13 mouse cellular contexts compared by ENCODE assay signal in genomic region chr15:103519386-103520378, GRCm38 (mm10). TPM values are rescaled to one million over a fixed set of nuclear protein-coding genes. Genes with fewer than 3 reads are reported as not detected.
DNase-seq lines count a peak whose midpoint lies in the region; ATAC-seq and TF ChIP-seq lines count a peak whose summit lies in the region.
"Had no signal": no experiment of that assay in that cellular context is flagged by ENCODE, and none has a peak within 500 bp of the region (broad histone marks: within the 10 kb centered on the region; RNA-seq: fewer than 3 reads in every experiment).

No protein-coding gene starts in this region.

- H3K36me3 ChIP-seq in hindbrain, embryonic 10.5 days, result peaks cover 25% of the 10 kb centered on the region
- peaks cover 22% of the 10 kb centered on the region for H3K36me3 ChIP-seq in midbrain, embryonic 16.5 days (ENCODE audit: control insufficient read depth, insufficient read depth, low read length)
- H3K36me3 ChIP-seq in liver, postnatal 0 days (replicated peaks; ENCODE audit: insufficient read depth, low read length), result no peaks in the 10 kb centered on the region
- H3K36me3 ChIP-seq: limb, embryonic 12.5 days had no signal

- TF ChIP-seq EP300 in liver, postnatal 0 days (IDR thresholded peaks at IDR 0.05; ENCODE audit: low read depth), result no peak

- WGBS in hindbrain, embryonic 10.5 days, result 11% methylated on average over 4 of the region's 4 CpGs
- 6% methylated on average over 4 of the region's 4 CpGs for WGBS in midbrain, embryonic 16.5 days
- WGBS in liver, postnatal 0 days (ENCODE audit: insufficient replicate concordance), result 42% methylated on average over 4 of the region's 4 CpGs

- peak overlapping the region; percentile 18 for H3K4me2 ChIP-seq in midbrain, embryonic 16.5 days (ENCODE audit: low read length)
- no peak overlapping the region for H3K4me2 ChIP-seq in liver, postnatal 0 days (ENCODE audit: low read depth, low read length)
- H3K4me2 ChIP-seq: limb, embryonic 12.5 days had no signal

- no peak for TF ChIP-seq CTCF in liver, postnatal 0 days (IDR thresholded peaks at IDR 0.05; ENCODE audit: low read depth)

- peak overlapping the region; percentile 23; the same call in 1 of the 2 replicates for H3K9ac ChIP-seq in midbrain, embryonic 16.5 days (ENCODE audit: low read depth, low read length)
- H3K9ac ChIP-seq in liver, postnatal 0 days (replicated peaks), result no peak overlapping the region
- H3K9ac ChIP-seq: limb, embryonic 12.5 days had no signal

- peaks cover 82% of the 10 kb centered on the region for H3K4me1 ChIP-seq in hindbrain, embryonic 10.5 days (replicated peaks)
- peaks cover 56% of the 10 kb centered on the region for H3K4me1 ChIP-seq in midbrain, embryonic 16.5 days (ENCODE audit: control insufficient read depth, insufficient read depth, low read length)
- H3K4me1 ChIP-seq in liver, postnatal 0 days (ENCODE audit: insufficient read depth), result no peaks in the 10 kb centered on the region

- no peaks in the 10 kb centered on the region for H3K9me3 ChIP-seq in hindbrain, embryonic 10.5 days
- H3K9me3 ChIP-seq in midbrain, embryonic 16.5 days (replicated peaks; ENCODE audit: control insufficient read depth, low read length, poor library complexity, severe bottlenecking), result no peaks in the 10 kb centered on the region
- H3K9me3 ChIP-seq in liver, postnatal 0 days (ENCODE audit: low read length), result no peaks in the 10 kb centered on the region
- H3K9me3 ChIP-seq: limb, embryonic 12.5 days had no signal

- peak overlapping the region; percentile 88 for H3K27ac ChIP-seq in hindbrain, embryonic 10.5 days
- H3K27ac ChIP-seq in midbrain, embryonic 16.5 days (ENCODE audit: low read length), result peak overlapping the region; percentile 86
- H3K27ac ChIP-seq in liver, postnatal 0 days (ENCODE audit: low read depth), result no peak overlapping the region
- H3K27ac ChIP-seq: limb, embryonic 12.5 days had no signal

- H3K27me3 ChIP-seq in hindbrain, embryonic 10.5 days (ENCODE audit: insufficient read depth, poor library complexity, severe bottlenecking), result 0 out of 2 replicates have a peak, but pooled peaks cover 5% of the 10 kb centered on the region
- H3K27me3 ChIP-seq in midbrain, embryonic 16.5 days (ENCODE audit: control insufficient read depth, insufficient read depth, low read depth, low read length), result no peaks in the 10 kb centered on the region
- H3K27me3 ChIP-seq in liver, postnatal 0 days (ENCODE audit: insufficient read depth, low read length), result 0 out of 2 replicates have a peak, but pooled peaks cover 2% of the 10 kb centered on the region
- H3K27me3 ChIP-seq: limb, embryonic 12.5 days had no signal

- peak; percentile 61 for ATAC-seq in midbrain, embryonic 16.5 days
- ATAC-seq in liver, postnatal 0 days, result no peak
- ATAC-seq in monocyte, adult 5-6 weeks (replicated peaks; ENCODE audit: insufficient number of reproducible peaks, low FRiP score, low TSS enrichment, poor library complexity, severe bottlenecking), result no peak

- peak; percentile 96 for DNase-seq in R1 (ENCODE audit: low read depth, low spot score)
- peak; percentile 81 for DNase-seq in embryo, embryonic 10.5 days (ENCODE audit: low spot score)
- DNase-seq in hindbrain, embryonic 10.5 days (ENCODE audit: low spot score), result peak; percentile 80
- no peak for DNase-seq in spleen, postnatal 4 days (ENCODE audit: low spot score in 2 of 2)
- DNase-seq in liver, postnatal 0 days, result no peak
- no peak for DNase-seq in cerebellum, postnatal 36 days
- DNase-seq: heart, postnatal 10 days; kidney, postnatal 36 days; lung, postnatal 10 days had no signal

- peak overlapping the region; percentile 35 for H3K4me3 ChIP-seq in hindbrain, embryonic 10.5 days
- H3K4me3 ChIP-seq in midbrain, embryonic 16.5 days (ENCODE audit: low read depth, low read length), result no peak overlapping the region
- no peak overlapping the region for H3K4me3 ChIP-seq in liver, postnatal 0 days (ENCODE audit: low read depth, low read length)
- H3K4me3 ChIP-seq: limb, embryonic 12.5 days had no signal

RNA-seq across cellular contexts. Expression of gene Pde1b, which starts 16.8 kb away (rescaled TPM):
- polyA plus RNA-seq in hindbrain, embryonic 10.5 days (2016; fragmentation: Nextera tagmentation; extraction: Ambion mirVana), result 26.8 and 44.9 TPM in 2 replicates
- 77.7 and 91.9 TPM in 2 replicates for polyA plus RNA-seq in midbrain, embryonic 16.5 days (2015; fragmentation: Nextera tagmentation; extraction: Ambion mirVana)
- polyA plus RNA-seq in liver, postnatal 0 days (2015; fragmentation: Nextera tagmentation; extraction: Ambion mirVana), result 0.24 and 0.62 TPM in 2 replicates
- 28.6 to 54.5 TPM (median 38.7 TPM) in 3 replicates for total RNA-seq in monocyte, adult 5-6 weeks (2017)

RNA-seq across cellular contexts. Expression of gene Ppp1r1a, which starts 18.1 kb away (rescaled TPM):
- polyA plus RNA-seq in hindbrain, embryonic 10.5 days (2016; fragmentation: Nextera tagmentation; extraction: Ambion mirVana), result 37.7 and 56.5 TPM in 2 replicates
- 147 and 160 TPM in 2 replicates for polyA plus RNA-seq in midbrain, embryonic 16.5 days (2015; fragmentation: Nextera tagmentation; extraction: Ambion mirVana)
- polyA plus RNA-seq in liver, postnatal 0 days (2015; fragmentation: Nextera tagmentation; extraction: Ambion mirVana), result 3.5 and 4.4 TPM in 2 replicates
- not detected in 3 replicates for total RNA-seq in monocyte, adult 5-6 weeks (2017)
- total RNA-seq: common myeloid progenitor, adult 5-6 weeks had no signal

RNA-seq across cellular contexts. Expression of gene Glycam1, which starts 45.2 kb away (rescaled TPM):
- polyA plus RNA-seq in hindbrain, embryonic 10.5 days (2016; fragmentation: Nextera tagmentation; extraction: Ambion mirVana), result not detected in 2 replicates
- not detected in 2 replicates for polyA plus RNA-seq in midbrain, embryonic 16.5 days (2015; fragmentation: Nextera tagmentation; extraction: Ambion mirVana)
- polyA plus RNA-seq in liver, postnatal 0 days (2015; fragmentation: Nextera tagmentation; extraction: Ambion mirVana), result not detected in 2 replicates
- total RNA-seq in monocyte, adult 5-6 weeks (2017), result not detected in 3 replicates
- total RNA-seq: common myeloid progenitor, adult 5-6 weeks; heart, postnatal 10 days had no signal
- polyA plus RNA-seq: limb, embryonic 12.5 days had no signal

Comparison
In these comparisons a context has a peak if more than half of its experiments do, and no peak if none do; other contexts are left out.
1. DNase-seq: peak in R1 (single experiment), embryo, embryonic 10.5 days (single experiment) and hindbrain, embryonic 10.5 days (single experiment); none in spleen, postnatal 4 days (0 of 2), liver, postnatal 0 days (single experiment) and cerebellum, postnatal 36 days (0 of 2).
2. RNA of gene Pde1b, which starts 16.8 kb away (polyA plus RNA-seq): 77.7 to 91.9 TPM in midbrain, embryonic 16.5 days and 26.8 to 44.9 TPM in hindbrain, embryonic 10.5 days; 0.24 to 0.62 TPM in liver, postnatal 0 days; every median in the first group is over 10 times any median in the second.